Mouse (Mus musculus): Measurements from ENCODE around the gene Dab1. TPM values are rescaled to one million over a fixed set of nuclear protein-coding genes. Genes with fewer than 3 reads are reported as not detected.

The Dab1 gene
- total and polyA plus RNA-seq, 2 experiments from 2014 or later: 47.9 to 109 TPM

DNA sequence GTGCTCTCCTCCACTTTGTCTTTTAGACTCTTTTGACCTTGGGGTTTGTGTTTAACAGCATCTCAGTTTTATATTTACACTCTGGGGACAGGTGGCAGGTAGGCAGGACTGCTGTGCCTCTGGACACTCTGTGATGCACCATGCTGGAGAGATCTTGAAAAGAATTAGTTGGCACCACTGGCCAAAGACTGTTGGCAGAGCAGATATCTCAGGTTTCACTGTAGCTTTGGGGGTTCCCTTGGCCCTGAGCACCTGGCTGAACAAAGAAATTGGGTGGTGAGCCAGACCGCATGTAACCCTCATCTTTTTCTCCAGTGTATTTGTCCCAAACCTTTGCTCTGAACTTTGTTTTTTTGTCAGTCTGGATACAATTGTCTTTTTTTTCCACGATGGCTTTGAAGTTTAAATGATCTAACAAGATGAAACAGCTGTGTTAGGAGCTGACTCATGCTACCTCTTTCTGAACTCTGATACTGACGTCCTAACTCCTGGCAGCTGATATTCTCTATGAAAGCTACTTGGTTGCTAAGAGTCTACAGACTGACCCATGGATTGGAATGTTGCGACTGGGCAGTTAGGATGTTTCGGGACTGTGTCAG lies 960.9 kb downstream of the Dab1 start:
- ATAC-seq (ENCODE audit: low FRiP score) (no peak), DNase-seq (ENCODE audit: low spot score) (no peak)
- H3K4me1 ChIP-seq (ENCODE audit: insufficient read depth, low read length): no peaks in the 10 kb centered on the region
- H3K36me3 ChIP-seq (ENCODE audit: insufficient read depth, low read length): no peaks in the 10 kb centered on the region
- no peaks in the 10 kb centered on the region for H3K9me3 ChIP-seq (ENCODE audit: low read length)
- H3K27me3 ChIP-seq (ENCODE audit: insufficient read depth, low read length): no peaks in the 10 kb centered on the region
- H3K9ac ChIP-seq (replicated peaks; ENCODE audit: low read length, poor library complexity, severe bottlenecking): no peak overlapping the region
- no peak overlapping the region for H3K4me3 ChIP-seq (ENCODE audit: low read depth, low read length)
- TF ChIP-seq CTCF (IDR thresholded peaks at IDR 0.05): no peak
- H3K27ac ChIP-seq (ENCODE audit: low read depth, low read length): no peak overlapping the region
- 75% methylated on average over 5 of the region's 5 CpGs for WGBS
- no peak overlapping the region for H3K4me2 ChIP-seq (ENCODE audit: low read depth, low read length, poor library complexity, severe bottlenecking)

GRCm38 (mm10) chr4:104582726-104583125 lies 963.6 kb downstream of the Dab1 start:
- no peak for DNase-seq (ENCODE audit: low spot score)
- no peak overlapping the region for H3K4me3 ChIP-seq (ENCODE audit: low read depth, low read length)

GRCm38 (mm10) chr4:104587826-104588225 lies 968.7 kb downstream of the Dab1 start:
- 59% methylated on average over 2 of the region's 2 CpGs for WGBS
- H3K27ac ChIP-seq (ENCODE audit: low read depth, low read length): no peak overlapping the region
- TF ChIP-seq CTCF (IDR thresholded peaks at IDR 0.05): no peak
- no peak overlapping the region for H3K4me2 ChIP-seq (ENCODE audit: low read depth, low read length, poor library complexity, severe bottlenecking)
- no peak for DNase-seq (ENCODE audit: low spot score)
- no peaks in the 10 kb centered on the region for H3K36me3 ChIP-seq (ENCODE audit: insufficient read depth, low read length)
- H3K4me1 ChIP-seq (ENCODE audit: insufficient read depth, low read length): no peaks in the 10 kb centered on the region
- H3K9me3 ChIP-seq (ENCODE audit: low read length): no peaks in the 10 kb centered on the region
- ATAC-seq (ENCODE audit: low FRiP score): no peak
- H3K4me3 ChIP-seq (ENCODE audit: low read depth, low read length): no peak overlapping the region
- no peak overlapping the region for H3K9ac ChIP-seq (replicated peaks; ENCODE audit: low read length, poor library complexity, severe bottlenecking)
- H3K27me3 ChIP-seq (ENCODE audit: insufficient read depth, low read length): no peaks in the 10 kb centered on the region

More at GRCm38 (mm10) chr4:104582726-104583125, 963.6 kb downstream of the Dab1 start:
- ATAC-seq (ENCODE audit: low FRiP score): no peak
- Histone ChIP-seq H3K4me2 (ENCODE audit: low read depth, low read length, poor library complexity, severe bottlenecking) (no peak overlapping the region), H3K27ac (ENCODE audit: low read depth, low read length) (no peak overlapping the region), H3K36me3 (ENCODE audit: insufficient read depth, low read length) (no peaks in the 10 kb centered on the region), H3K9me3 (ENCODE audit: low read length) (no peaks in the 10 kb centered on the region), H3K27me3 (ENCODE audit: insufficient read depth, low read length) (no peaks in the 10 kb centered on the region), H3K4me1 (ENCODE audit: insufficient read depth, low read length) (no peaks in the 10 kb centered on the region), H3K9ac (replicated peaks; ENCODE audit: low read length, poor library complexity, severe bottlenecking) (no peak overlapping the region)
- WGBS: 57% methylated on average over 5 of the region's 5 CpGs
- no peak for TF ChIP-seq CTCF (IDR thresholded peaks at IDR 0.05)

DNA sequence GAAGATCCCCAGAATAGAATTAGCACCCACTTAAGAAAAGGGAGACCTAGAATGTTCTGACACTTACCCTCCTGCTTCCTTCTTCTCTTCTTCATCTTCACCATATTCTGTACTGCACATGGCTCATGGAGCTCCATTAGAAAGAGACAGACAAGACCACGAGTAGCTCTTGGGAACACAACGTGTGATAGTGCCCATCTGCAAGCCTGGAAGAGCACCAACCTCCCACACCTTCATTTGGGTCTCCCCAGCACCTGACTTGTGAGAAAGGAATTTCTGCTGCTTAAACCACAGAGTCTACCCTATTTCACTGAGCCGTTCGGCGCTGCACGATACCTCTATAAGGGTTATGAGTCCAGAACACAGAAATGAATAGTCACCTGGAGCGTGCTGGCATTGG lies 977.8 kb downstream of the Dab1 start:
- Histone ChIP-seq H3K9ac (replicated peaks; ENCODE audit: low read length, poor library complexity, severe bottlenecking) (no peak overlapping the region), H3K27me3 (ENCODE audit: insufficient read depth, low read length) (no peaks in the 10 kb centered on the region), H3K4me2 (ENCODE audit: low read depth, low read length, poor library complexity, severe bottlenecking) (no peak overlapping the region), H3K27ac (ENCODE audit: low read depth, low read length) (no peak overlapping the region), H3K9me3 (ENCODE audit: low read length) (no peaks in the 10 kb centered on the region), H3K36me3 (ENCODE audit: insufficient read depth, low read length) (no peaks in the 10 kb centered on the region), H3K4me1 (ENCODE audit: insufficient read depth, low read length) (no peaks in the 10 kb centered on the region), H3K4me3 (ENCODE audit: low read depth, low read length) (no peak overlapping the region)
- ATAC-seq (ENCODE audit: low FRiP score) (no peak), DNase-seq (ENCODE audit: low spot score) (no peak)
- no peak for TF ChIP-seq CTCF (IDR thresholded peaks at IDR 0.05)
- WGBS: 97% methylated on average over 7 of the region's 7 CpGs

GRCm38 (mm10) chr4:104597490-104598465 lies 978.6 kb downstream of the Dab1 start:
- H3K36me3 ChIP-seq (ENCODE audit: insufficient read depth, low read length): no peaks in the 10 kb centered on the region
- 62% methylated on average over 6 of the region's 6 CpGs for WGBS
- H3K27ac ChIP-seq (ENCODE audit: low read depth, low read length): no peak overlapping the region
- no peak overlapping the region for H3K4me2 ChIP-seq (ENCODE audit: low read depth, low read length, poor library complexity, severe bottlenecking)
- H3K4me1 ChIP-seq (ENCODE audit: insufficient read depth, low read length): no peaks in the 10 kb centered on the region
- no peak overlapping the region for H3K9ac ChIP-seq (replicated peaks; ENCODE audit: low read length, poor library complexity, severe bottlenecking)
- no peak for DNase-seq (ENCODE audit: low spot score)
- H3K9me3 ChIP-seq (ENCODE audit: low read length): no peaks in the 10 kb centered on the region
- H3K27me3 ChIP-seq (ENCODE audit: insufficient read depth, low read length): no peaks in the 10 kb centered on the region
- H3K4me3 ChIP-seq (ENCODE audit: low read depth, low read length): no peak overlapping the region
- no peak for ATAC-seq (ENCODE audit: low FRiP score)
- TF ChIP-seq CTCF (IDR thresholded peaks at IDR 0.05): no peak

DNA sequence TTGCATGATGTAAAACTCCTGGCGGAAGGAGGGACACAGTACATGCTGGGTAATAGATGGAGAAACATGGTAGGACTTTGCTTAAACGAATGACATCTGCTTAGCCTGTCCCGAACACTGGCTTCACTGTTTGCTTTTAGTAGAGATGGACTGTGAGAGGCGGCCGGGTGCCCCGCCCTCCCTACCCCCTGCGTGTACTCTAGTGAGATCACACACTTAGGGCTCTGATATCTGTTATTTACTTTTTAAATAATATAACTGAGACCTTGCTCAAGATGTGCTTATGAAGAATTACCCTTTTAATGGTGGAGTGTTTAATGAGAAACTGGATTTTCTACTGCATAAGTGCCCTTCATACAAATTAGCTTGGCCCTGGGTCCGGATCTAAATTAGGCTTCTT lies 983.6 kb downstream of the Dab1 start:
- ATAC-seq (ENCODE audit: low FRiP score) (no peak), DNase-seq (ENCODE audit: low spot score) (no peak)
- H3K36me3 ChIP-seq (ENCODE audit: insufficient read depth, low read length): no peaks in the 10 kb centered on the region
- TF ChIP-seq CTCF (IDR thresholded peaks at IDR 0.05): no peak
- H3K4me2 ChIP-seq (ENCODE audit: low read depth, low read length, poor library complexity, severe bottlenecking): no peak overlapping the region
- H3K27ac ChIP-seq (ENCODE audit: low read depth, low read length): no peak overlapping the region
- H3K9ac ChIP-seq (replicated peaks; ENCODE audit: low read length, poor library complexity, severe bottlenecking): no peak overlapping the region
- no peaks in the 10 kb centered on the region for H3K27me3 ChIP-seq (ENCODE audit: insufficient read depth, low read length)
- WGBS: 82% methylated on average over 8 of the region's 8 CpGs
- no peaks in the 10 kb centered on the region for H3K9me3 ChIP-seq (ENCODE audit: low read length)
- no peaks in the 10 kb centered on the region for H3K4me1 ChIP-seq (ENCODE audit: insufficient read depth, low read length)
- H3K4me3 ChIP-seq (ENCODE audit: low read depth, low read length): no peak overlapping the region
